Mouse (Mus musculus) testis, adult 2 months (tissue): ENCODE measurements around the gene Krtap10-4. TPM values are rescaled to one million over a fixed set of nuclear protein-coding genes. Genes with fewer than 3 reads are reported as not detected.
A peak's percentile ranks its signal among the peaks of the same experiment; 100 is the strongest.

Experiments used
- H3K27ac ChIP-seq: fragments of 200-500 bp; 2 replicates; pipeline ENCODE4 v1.5.1; 2012; ENCODE audit warnings: low read depth, low read length; ENCODE audit not compliant: control insufficient read depth, insufficient read depth
- H3K27me3 ChIP-seq: fragments of 200-500 bp; 2 replicates; pipeline ENCODE4 v1.6.1; 2012; ENCODE audit warnings: mild to moderate bottlenecking, low read length, moderate library complexity; ENCODE audit not compliant: control insufficient read depth, insufficient read depth
- H3K36me3 ChIP-seq: fragments of 200-500 bp; 2 replicates; pipeline ENCODE4 v1.6.1; 2012; ENCODE audit warnings: mild to moderate bottlenecking, low read length; ENCODE audit not compliant: control insufficient read depth, insufficient read depth
- H3K4me1 ChIP-seq: fragments of 200-500 bp; 2 replicates; pipeline ENCODE4 v1.6.1; 2012; ENCODE audit warnings: low read length; ENCODE audit not compliant: control insufficient read depth, insufficient read depth
- H3K4me3 ChIP-seq: fragments of 200-500 bp; 2 replicates; pipeline ENCODE4 v1.5.1; 2012; ENCODE audit warnings: low read depth, mild to moderate bottlenecking, low read length, moderate library complexity, mixed read lengths; ENCODE audit not compliant: control insufficient read depth
- CTCF ChIP-seq: fragments of 200-500 bp; IDR thresholded peaks from 2 replicates; pipeline ENCODE4 v1.5.1; 2012; ENCODE audit warnings: low read depth, mild to moderate bottlenecking, inconsistent platforms, low read length, moderate library complexity; ENCODE audit not compliant: control insufficient read depth, insufficient read depth, insufficient replicate concordance
- POLR2A ChIP-seq: fragments of 200-500 bp; IDR thresholded peaks from 2 replicates; pipeline ENCODE4 v1.6.1; 2012; ENCODE audit warnings: low read depth, mild to moderate bottlenecking, inconsistent platforms, low read length, moderate library complexity; ENCODE audit not compliant: control insufficient read depth
- polyA plus RNA-seq: library from polyadenylated mRNA; depleted of rRNA; stranded (reverse); fragments of >200 nt; gene quantifications from 2 replicates; pipeline ENCODE4 v1.2.3, GENCODE M21; 2012

Gene Krtap10-4
- polyA plus RNA-seq, 1 experiment, result 1.2 TPM

GRCm38 (mm10) chr10:77846961-77847360, 20.1 kb upstream of the Krtap10-4 start:
- Histone ChIP-seq H3K27ac (no peak overlapping the region), H3K4me3 (no peak overlapping the region), H3K4me1 (no peaks in the 10 kb centered on the region), H3K36me3 (no peaks in the 10 kb centered on the region), H3K27me3 (no peaks in the 10 kb centered on the region)
- TF ChIP-seq POLR2A, result no peak
- no peak for TF ChIP-seq CTCF

- TF ChIP-seq CTCF (no peak), POLR2A (no peak)
- Histone ChIP-seq H3K27ac (no peak within 1 kb of the TSS), H3K27me3 (no peaks in the 10 kb centered on the region), H3K4me3 (no peak within 1 kb of the TSS), H3K4me1 (no peaks in the 10 kb centered on the region), H3K36me3 (no peaks in the 10 kb centered on the region)
Measured at GRCm38 (mm10) chr10:77846503-77846902, 19.6 kb upstream of the Krtap10-4 start, which contains the start of gene Gm36176. Gene Gm36176, plus strand, starts transcription at chr10:77846803.

GRCm38 (mm10) chr10:77839006-77839405, 12.1 kb upstream of the Krtap10-4 start:
- Histone ChIP-seq H3K4me3 (no peak overlapping the region), H3K36me3 (no peaks in the 10 kb centered on the region), H3K4me1 (no peaks in the 10 kb centered on the region), H3K27me3 (no peaks in the 10 kb centered on the region), H3K27ac (no peak overlapping the region)
- TF ChIP-seq POLR2A (no peak; the same call in 1 of the 2 replicates), CTCF (no peak)

- Histone ChIP-seq H3K4me1 (no peaks in the 10 kb centered on the region), H3K4me3 (no peak within 1 kb of the TSS), H3K27ac (no peak within 1 kb of the TSS), H3K27me3 (no peaks in the 10 kb centered on the region), H3K36me3 (no peaks in the 10 kb centered on the region)
- TF ChIP-seq POLR2A, result no peak
Measured at GRCm38 (mm10) chr10:77835647-77836046, 8.8 kb upstream of the Krtap10-4 start, which contains the start of gene Krtap10-10. Gene Krtap10-10, plus strand, starts transcription at chr10:77835947.

- no peaks in the 10 kb centered on the region for H3K4me1 ChIP-seq
- TF ChIP-seq POLR2A (no peak), CTCF (no peak)
- H3K36me3 ChIP-seq, result no peaks in the 10 kb centered on the region
- no peak overlapping the region for H3K4me3 ChIP-seq
- H3K27ac ChIP-seq, result no peak overlapping the region
- no peaks in the 10 kb centered on the region for H3K27me3 ChIP-seq
Measured at GRCm38 (mm10) chr10:77819203-77819602, 7.7 kb downstream of the Krtap10-4 start.

GRCm38 (mm10) chr10:77818523-77818922, 8.4 kb downstream of the Krtap10-4 start:
- no peaks in the 10 kb centered on the region for H3K4me1 ChIP-seq
- no peaks in the 10 kb centered on the region for H3K27me3 ChIP-seq
- H3K4me3 ChIP-seq, result no peak overlapping the region
- H3K27ac ChIP-seq, result no peak overlapping the region
- H3K36me3 ChIP-seq, result no peaks in the 10 kb centered on the region
- TF ChIP-seq POLR2A (no peak), CTCF (no peak)

- no peaks in the 10 kb centered on the region for H3K27me3 ChIP-seq
- no peak overlapping the region for H3K27ac ChIP-seq
- no peaks in the 10 kb centered on the region for H3K36me3 ChIP-seq
- TF ChIP-seq POLR2A (no peak), CTCF (peak; percentile 78; the same call in 1 of the 2 replicates)
- H3K4me1 ChIP-seq, result no peaks in the 10 kb centered on the region
- H3K4me3 ChIP-seq, result no peak overlapping the region
Measured at GRCm38 (mm10) chr10:77815514-77815913, 11.4 kb downstream of the Krtap10-4 start.

- TF ChIP-seq POLR2A, result no peak
- no peak for TF ChIP-seq CTCF
- Histone ChIP-seq H3K27me3 (no peaks in the 10 kb centered on the region), H3K4me3 (no peak within 1 kb of the TSS), H3K4me1 (no peaks in the 10 kb centered on the region), H3K27ac (no peak within 1 kb of the TSS), H3K36me3 (no peaks in the 10 kb centered on the region)
Measured at GRCm38 (mm10) chr10:77814382-77814781, 12.5 kb downstream of the Krtap10-4 start, which contains the start of gene Gm2696. Gene Gm2696, plus strand, starts transcription at chr10:77814682.
